Mouse (Mus musculus) midbrain, embryonic 11.5 days (tissue): ENCODE data around the gene Col18a1. TPM values are rescaled to one million over a fixed set of nuclear protein-coding genes. Genes with fewer than 3 reads are reported as not detected.
A peak's percentile ranks its signal among the peaks of the same experiment; 100 is the strongest.

Experiments used
- ATAC-seq: fragments of 200-750 bp; cut with Nextera tagmentation; 2 replicates; pipeline ENCODE4 v1.8.0; 2017; ENCODE audit warnings: moderate TSS enrichment, moderate library complexity; ENCODE audit not compliant: low FRiP score
- DNase-seq: peaks from one replicate; pipeline ENCODE4 v3.0.0; 2015; ENCODE audit warnings: low spot score; ENCODE audit errors: missing footprints
- H3K27ac ChIP-seq: fragments of 300-500 bp; sonication (generic); 2 replicates; pipeline ENCODE4 v1.5.1; 2014; ENCODE audit warnings: low read depth, low read length
- H3K27me3 ChIP-seq: fragments of 300-500 bp; sonication (generic); 2 replicates; pipeline ENCODE4 v1.6.1; 2014; ENCODE audit warnings: mild to moderate bottlenecking, low read length, moderate library complexity, mixed read lengths; ENCODE audit not compliant: control insufficient read depth, insufficient read depth
- H3K36me3 ChIP-seq: fragments of 300-500 bp; sonication (generic); 2 replicates; pipeline ENCODE4 v1.6.1; 2014; ENCODE audit warnings: mild to moderate bottlenecking, low read length, moderate library complexity, mixed read lengths; ENCODE audit not compliant: control insufficient read depth, insufficient read depth
- H3K4me1 ChIP-seq: fragments of 300-500 bp; sonication (generic); 2 replicates; pipeline ENCODE4 v1.6.1; 2014; ENCODE audit warnings: low read length; ENCODE audit not compliant: control insufficient read depth, insufficient read depth
- H3K4me2 ChIP-seq: fragments of 300-500 bp; sonication (generic); 2 replicates; pipeline ENCODE4 v1.6.1; 2014; ENCODE audit warnings: mild to moderate bottlenecking, moderate library complexity
- H3K4me3 ChIP-seq: fragments of 300-500 bp; sonication (generic); 2 replicates; pipeline ENCODE4 v1.5.1; 2014; ENCODE audit warnings: low read depth, low read length
- H3K9ac ChIP-seq: fragments of 300-500 bp; sonication (generic); 2 replicates; pipeline ENCODE4 v1.6.1; 2014; ENCODE audit warnings: low read length
- H3K9me3 ChIP-seq: fragments of 300-500 bp; sonication (generic); 2 replicates; pipeline ENCODE4 v1.6.1; 2016; ENCODE audit warnings: low read length; ENCODE audit not compliant: control insufficient read depth
- WGBS: fragments of 180-500 bp; shearing (Covaris S2); extraction: QIAGEN DNeasy Blood & Tissue Kit; methylation state at CpG from one replicate; pipeline ENCODE4 v1.1.7; 2014; 5-methylcytosine and 5-hydroxymethylcytosine counted together
- polyA plus RNA-seq: library from polyadenylated mRNA; unstranded; fragments of >200 nt; fragmentation: Nextera tagmentation; extraction: Ambion mirVana; gene quantifications from 2 replicates; pipeline ENCODE4 v1.2.1, GENCODE M21; 2014

The Col18a1 gene
- polyA plus RNA-seq, 1 experiment from 2014 or later: 52.2 TPM

- DNase-seq (no peak), ATAC-seq (no peak)
- peaks cover 4% of the 10 kb centered on the region; the same call in 1 of the 2 replicates for H3K36me3 ChIP-seq
- 83% methylated on average over 3 of the region's 3 CpGs for WGBS
- no peak overlapping the region for H3K9ac ChIP-seq
- no peak overlapping the region for H3K27ac ChIP-seq
- no peaks in the 10 kb centered on the region for H3K4me1 ChIP-seq
- no peaks in the 10 kb centered on the region for H3K27me3 ChIP-seq
- H3K4me2 ChIP-seq: no peak overlapping the region
- H3K4me3 ChIP-seq: no peak overlapping the region
- no peaks in the 10 kb centered on the region for H3K9me3 ChIP-seq
These were observed 104.9 kb downstream of the Col18a1 start for GRCm38 (mm10) chr10:77061426-77061825.

- H3K9ac ChIP-seq: no peak overlapping the region
- DNase-seq (no peak), ATAC-seq (no peak)
- no peaks in the 10 kb centered on the region for H3K27me3 ChIP-seq
- no peak overlapping the region for H3K4me2 ChIP-seq
- no peak overlapping the region for H3K27ac ChIP-seq
- no peak overlapping the region for H3K4me3 ChIP-seq
- H3K36me3 ChIP-seq: no peaks in the 10 kb centered on the region
- 86% methylated on average over 10 of the region's 10 CpGs for WGBS
- H3K4me1 ChIP-seq: peaks cover 5% of the 10 kb centered on the region; the same call in 1 of the 2 replicates
- no peaks in the 10 kb centered on the region for H3K9me3 ChIP-seq
These were observed 109.6 kb downstream of the Col18a1 start for GRCm38 (mm10) chr10:77056768-77057167.

GRCm38 (mm10) chr10:77048606-77049005 is 117.7 kb downstream of the Col18a1 start:
- no peak overlapping the region for H3K4me2 ChIP-seq
- ATAC-seq (no peak), DNase-seq (peak; percentile 72)
- no peaks in the 10 kb centered on the region for H3K9me3 ChIP-seq
- peaks cover 7% of the 10 kb centered on the region; the same call in 1 of the 2 replicates for H3K36me3 ChIP-seq
- 94% methylated on average over 3 of the region's 3 CpGs for WGBS
- H3K27ac ChIP-seq: no peak overlapping the region
- H3K4me1 ChIP-seq: peaks cover 5% of the 10 kb centered on the region; the same call in 1 of the 2 replicates
- H3K4me3 ChIP-seq: no peak overlapping the region
- no peak overlapping the region for H3K9ac ChIP-seq
- H3K27me3 ChIP-seq: no peaks in the 10 kb centered on the region

- H3K4me1 ChIP-seq: peaks cover 5% of the 10 kb centered on the region; the same call in 1 of the 2 replicates
- H3K9me3 ChIP-seq: no peaks in the 10 kb centered on the region
- peak; percentile 8 for DNase-seq
- H3K36me3 ChIP-seq: peaks cover 7% of the 10 kb centered on the region; the same call in 1 of the 2 replicates
- H3K9ac ChIP-seq: no peak overlapping the region
- no peak overlapping the region for H3K27ac ChIP-seq
- no peak for ATAC-seq
- no peaks in the 10 kb centered on the region for H3K27me3 ChIP-seq
- no peak overlapping the region for H3K4me3 ChIP-seq
- 86% methylated on average over 4 of the region's 4 CpGs for WGBS
- H3K4me2 ChIP-seq: no peak overlapping the region
These were observed 118.2 kb downstream of the Col18a1 start for GRCm38 (mm10) chr10:77048196-77048595.

GRCm38 (mm10) chr10:77038579-77039174 is 127.7 kb downstream of the Col18a1 start:
- Histone ChIP-seq H3K4me1 (peaks cover 7% of the 10 kb centered on the region), H3K4me2 (no peak overlapping the region), H3K27me3 (no peaks in the 10 kb centered on the region), H3K4me3 (no peak overlapping the region), H3K9me3 (no peaks in the 10 kb centered on the region), H3K9ac (no peak overlapping the region), H3K36me3 (peaks cover 17% of the 10 kb centered on the region), H3K27ac (no peak overlapping the region)
- WGBS: 66% methylated on average over 8 of the region's 8 CpGs
- ATAC-seq (no peak), DNase-seq (no peak)

GRCm38 (mm10) chr10:77035487-77035886 is 130.9 kb downstream of the Col18a1 start:
- 87% methylated on average over 6 of the region's 6 CpGs for whole genome bisulfite sequencing
- H3K27ac ChIP-seq: no peak overlapping the region
- H3K9ac ChIP-seq: no peak overlapping the region
- H3K4me3 ChIP-seq: no peak overlapping the region
- H3K4me2 ChIP-seq: no peak overlapping the region
- H3K4me1 ChIP-seq: peaks cover 15% of the 10 kb centered on the region
- peaks cover 6% of the 10 kb centered on the region; the same call in 1 of the 2 replicates for H3K36me3 ChIP-seq
- DNase-seq: peak; percentile 37
- H3K27me3 ChIP-seq: no peaks in the 10 kb centered on the region
- ATAC-seq: no peak
- no peaks in the 10 kb centered on the region for H3K9me3 ChIP-seq

- H3K27ac ChIP-seq: no peak overlapping the region
- WGBS: under 1% methylated on average over 30 of the region's 30 CpGs
- DNase-seq (no peak), ATAC-seq (peak; percentile 72)
- H3K9me3 ChIP-seq: no peaks in the 10 kb centered on the region
- H3K4me2 ChIP-seq: peak overlapping the region; percentile 81
- no peaks in the 10 kb centered on the region for H3K27me3 ChIP-seq
- H3K9ac ChIP-seq: peak overlapping the region; percentile 72
- peaks cover 15% of the 10 kb centered on the region for H3K4me1 ChIP-seq
- no peaks in the 10 kb centered on the region for H3K36me3 ChIP-seq
- peak overlapping the region; percentile 69 for H3K4me3 ChIP-seq
These were observed 132.9 kb downstream of the Col18a1 start for GRCm38 (mm10) chr10:77033323-77034025.

GRCm38 (mm10) chr10:77032591-77033322 is 133.6 kb downstream of the Col18a1 start:
- under 1% methylated on average over 49 of the region's 49 CpGs for WGBS
- Histone ChIP-seq H3K4me2 (peak overlapping the region; percentile 81), H3K9me3 (no peaks in the 10 kb centered on the region), H3K4me3 (peak overlapping the region; percentile 69), H3K9ac (peak overlapping the region; percentile 72), H3K27me3 (no peaks in the 10 kb centered on the region), H3K36me3 (no peaks in the 10 kb centered on the region), H3K4me1 (peaks cover 15% of the 10 kb centered on the region), H3K27ac (peak overlapping the region; percentile 40; the same call in 1 of the 2 replicates)
- ATAC-seq (peak; percentile 92), DNase-seq (peak; percentile 100)
